Mouse (Mus musculus): ENCODE results near the gene Dusp1. TPM values are rescaled to one million over a fixed set of nuclear protein-coding genes. Genes with fewer than 3 reads are reported as not detected.

Dusp1 gene
- total RNA-seq, 2 experiments from 2014 or later = 25.0 to 66.5 TPM

Small RNA genes lying within 50 kb of the gene (microRNA-seq; reads per million reads assigned to microRNA genes)
- gene Gm22420 = not detected

Other genes starting within 250 kb of the Dusp1 start
- 10 to 100 TPM; 73.3 to 77.5 TPM for gene Neurl1b, start 147.3 kb downstream of the Dusp1 start, total RNA-seq (2021)
- 100 to 1,000 TPM; 154 TPM for gene Ergic1, start 639 bp downstream of the Dusp1 start, total RNA-seq (2021)
- gene Atp6v0e, start 101.1 kb upstream of the Dusp1 start, total RNA-seq (2021) = 10 to 100 TPM; 41.3 to 44.1 TPM
- gene Crebrf, start 153.5 kb upstream of the Dusp1 start, total RNA-seq (2021) = 100 to 1,000 TPM; 117 to 118 TPM
- gene Bnip1, start 218.9 kb upstream of the Dusp1 start, total RNA-seq (2021) = 10 to 100 TPM; 33.9 to 34.8 TPM